Mouse (Mus musculus) bone marrow, adult 2 months (tissue): ENCODE results near the gene Prune1. TPM values are rescaled to one million over a fixed set of nuclear protein-coding genes. Genes with fewer than 3 reads are reported as not detected.

ENCODE experiments used
- H3K27ac ChIP-seq: fragments of 200-500 bp; 2 replicates; pipeline ENCODE4 v1.5.1; 2012; ENCODE audit warnings: low read depth, mild to moderate bottlenecking, control low read depth, inconsistent platforms, low read length; ENCODE audit not compliant: control insufficient read depth, poor library complexity, insufficient read depth
- H3K4me1 ChIP-seq: fragments of 200-500 bp; 2 replicates; pipeline ENCODE4 v1.6.1; 2011; ENCODE audit warnings: low read length; ENCODE audit not compliant: control insufficient read depth, insufficient read depth
- H3K4me3 ChIP-seq: fragments of 200-500 bp; replicated peaks from 2 replicates; pipeline ENCODE3; 2011; ENCODE audit warnings: mild to moderate bottlenecking, low read depth, low read length, control low read depth; ENCODE audit not compliant: control insufficient read depth
- CTCF ChIP-seq: fragments of 200-500 bp; IDR thresholded peaks from 2 replicates; pipeline ENCODE4 v1.5.1; 2011; ENCODE audit warnings: low read length, control low read depth; ENCODE audit not compliant: control insufficient read depth, insufficient read depth
- POLR2A ChIP-seq: fragments of 200-500 bp; IDR thresholded peaks from 2 replicates; pipeline ENCODE4 v1.6.1; 2011; ENCODE audit warnings: low read depth, mild to moderate bottlenecking, control low read depth, low read length, borderline replicate concordance; ENCODE audit not compliant: control insufficient read depth
- WGBS: fragments of 180-500 bp; shearing (Covaris S2); methylation state at CpG from one replicate; pipeline ENCODE4 v1.1.7; 2018; 5-methylcytosine and 5-hydroxymethylcytosine counted together
- polyA plus RNA-seq: library from polyadenylated mRNA; stranded (reverse); fragments of >200 nt; gene quantifications from 2 replicates; pipeline ENCODE4 v1.2.4, GENCODE M21; 2011; ENCODE audit warnings: low replicate concordance; ENCODE audit not compliant: missing spikeins, insufficient read depth, insufficient read length

The Prune1 gene
- polyA plus RNA-seq, 1 experiment: 12.4 TPM

GRCm38 (mm10) chr3:95310968-95311882 is 29.3 kb upstream of the Prune1 start:
- H3K4me3 ChIP-seq: no peak overlapping the region
- no peak for TF ChIP-seq POLR2A
- TF ChIP-seq CTCF: 0 out of 2 replicates have a peak, but pooled peaks have one; percentile 11
- H3K27ac ChIP-seq: no peak overlapping the region
- peaks cover 5% of the 10 kb centered on the region; the same call in 1 of the 2 replicates for H3K4me1 ChIP-seq
- WGBS: 23% methylated on average over 9 of the region's 9 CpGs

GRCm38 (mm10) chr3:95310496-95310895 is 28.6 kb upstream of the Prune1 start:
- Histone ChIP-seq H3K4me3 (no peak overlapping the region), H3K27ac (no peak overlapping the region), H3K4me1 (peaks cover 5% of the 10 kb centered on the region; the same call in 1 of the 2 replicates)
- WGBS: 46% methylated on average over 3 of the region's 3 CpGs
- no peak for TF ChIP-seq POLR2A
- no peak for TF ChIP-seq CTCF

- H3K4me1 ChIP-seq: no peaks in the 10 kb centered on the region; the same call in 1 of the 2 replicates
- WGBS: 80% methylated on average over 7 of the region's 7 CpGs
Measured at GRCm38 (mm10) chr3:95307100-95307499, 25.2 kb upstream of the Prune1 start, which contains the start of gene Anxa9. TSS of gene Anxa9 (minus strand) at chr3:95307176.

GRCm38 (mm10) chr3:95306244-95306643 is 24.4 kb upstream of the Prune1 start:
- Histone ChIP-seq H3K4me3 (no peak overlapping the region), H3K4me1 (no peaks in the 10 kb centered on the region), H3K27ac (no peak overlapping the region)
- 84% methylated on average over 4 of the region's 4 CpGs for WGBS
- TF ChIP-seq POLR2A (no peak), CTCF (no peak)

More at GRCm38 (mm10) chr3:95307100-95307499, 25.2 kb upstream of the Prune1 start, which contains the start of gene Anxa9:
- TF ChIP-seq CTCF (no peak), POLR2A (no peak)
- H3K27ac ChIP-seq: no peak within 1 kb of the TSS
- no peak within 1 kb of the TSS for H3K4me3 ChIP-seq

GRCm38 (mm10) chr3:95301204-95301796 is 19.4 kb upstream of the Prune1 start:
- H3K4me3 ChIP-seq: no peak overlapping the region
- no peak for TF ChIP-seq CTCF
- no peak for TF ChIP-seq POLR2A
- WGBS: 99% methylated on average over 3 of the region's 3 CpGs
- H3K27ac ChIP-seq: no peak overlapping the region
- no peaks in the 10 kb centered on the region for H3K4me1 ChIP-seq

- TF ChIP-seq POLR2A: no peak
- TF ChIP-seq CTCF: no peak
- H3K4me1 ChIP-seq: peaks cover 7% of the 10 kb centered on the region; the same call in 1 of the 2 replicates
- WGBS: 64% methylated on average over 7 of the region's 7 CpGs
- H3K27ac ChIP-seq: no peak overlapping the region
- no peak overlapping the region for H3K4me3 ChIP-seq
Measured at GRCm38 (mm10) chr3:95298018-95298417, 16.1 kb upstream of the Prune1 start.

GRCm38 (mm10) chr3:95296103-95296469 is 14.2 kb upstream of the Prune1 start:
- H3K4me1 ChIP-seq: peaks cover 7% of the 10 kb centered on the region; the same call in 1 of the 2 replicates
- H3K27ac ChIP-seq: no peak overlapping the region
- WGBS: 7% methylated on average over 5 of the region's 5 CpGs
- H3K4me3 ChIP-seq: no peak overlapping the region
- TF ChIP-seq CTCF: peak; percentile 65
- TF ChIP-seq POLR2A: no peak
